Mouse (Mus musculus) left cerebral cortex, adult 18-20 months (tissue): ENCODE measurements at regions not wholly inside any gene's neighbourhood (a gene's known extent, or its start where the extent isn't known, plus 50 kb on each side); places are given as distances from the start of the nearest gene placed in this dataset.

ENCODE experiments used
- DNase-seq, 2 experiments: peaks; one replicate each; pipeline ENCODE4 v3.0.0; 2021 to 2022; ENCODE audit warnings: low spot score in 2 of 2, mixed read lengths in 1 of 2

GRCm38 (mm10) chr10:98645681-98646122 lies 268.5 kb upstream of the Atp2b1 start:
- DNase-seq = no peak

- DNase-seq = no peak
Observed at GRCm38 (mm10) chr10:98646311-98646999, 267.8 kb upstream of the Atp2b1 start.

GRCm38 (mm10) chr10:98648710-98649245 lies 265.4 kb upstream of the Atp2b1 start:
- no peak for DNase-seq

- DNase-seq = no peak
Observed at GRCm38 (mm10) chr10:98650533-98650932, 263.7 kb upstream of the Atp2b1 start.

GRCm38 (mm10) chr10:98651127-98651526 lies 263.1 kb upstream of the Atp2b1 start:
- DNase-seq = no peak

- DNase-seq = no peak
Observed at GRCm38 (mm10) chr10:98651599-98651998, 262.6 kb upstream of the Atp2b1 start.

GRCm38 (mm10) chr10:98652084-98652483 lies 262.1 kb upstream of the Atp2b1 start:
- no peak for DNase-seq

GRCm38 (mm10) chr10:98660747-98661146 lies 253.5 kb upstream of the Atp2b1 start:
- no peak for DNase-seq

- no peak for DNase-seq
Observed at GRCm38 (mm10) chr10:98665936-98666505, 248.2 kb upstream of the Atp2b1 start.

- no peak for DNase-seq
Observed at GRCm38 (mm10) chr10:98667728-98668127, 246.5 kb upstream of the Atp2b1 start.

- no peak for DNase-seq
Observed at GRCm38 (mm10) chr10:98674131-98674530, 240.1 kb upstream of the Atp2b1 start.

- no peak for DNase-seq
Observed at GRCm38 (mm10) chr10:98676907-98677306, 237.3 kb upstream of the Atp2b1 start.

- DNase-seq = no peak
Observed at GRCm38 (mm10) chr10:98678234-98678633, 236.0 kb upstream of the Atp2b1 start.

GRCm38 (mm10) chr10:98682436-98682835 lies 231.8 kb upstream of the Atp2b1 start:
- DNase-seq = no peak

- DNase-seq = no peak
Observed at GRCm38 (mm10) chr10:98684195-98684594, 230.0 kb upstream of the Atp2b1 start.

- DNase-seq = no peak
Observed at GRCm38 (mm10) chr10:98684707-98685106, 229.5 kb upstream of the Atp2b1 start.

- no peak for DNase-seq
Observed at GRCm38 (mm10) chr10:98685739-98686138, 228.5 kb upstream of the Atp2b1 start.

- DNase-seq = no peak
Observed at GRCm38 (mm10) chr10:98686370-98686769, 227.8 kb upstream of the Atp2b1 start.

- no peak for DNase-seq
Observed at GRCm38 (mm10) chr10:98691816-98692215, 222.4 kb upstream of the Atp2b1 start.

- DNase-seq = no peak
Observed at GRCm38 (mm10) chr10:98694690-98695370, 219.4 kb upstream of the Atp2b1 start.

- no peak for DNase-seq
Observed at GRCm38 (mm10) chr10:98695371-98695725, 218.9 kb upstream of the Atp2b1 start.

GRCm38 (mm10) chr10:98697866-98698265 lies 216.3 kb upstream of the Atp2b1 start:
- no peak for DNase-seq
